ENCODE assay signal across 16 mouse cellular contexts in the genomic region with DNA sequence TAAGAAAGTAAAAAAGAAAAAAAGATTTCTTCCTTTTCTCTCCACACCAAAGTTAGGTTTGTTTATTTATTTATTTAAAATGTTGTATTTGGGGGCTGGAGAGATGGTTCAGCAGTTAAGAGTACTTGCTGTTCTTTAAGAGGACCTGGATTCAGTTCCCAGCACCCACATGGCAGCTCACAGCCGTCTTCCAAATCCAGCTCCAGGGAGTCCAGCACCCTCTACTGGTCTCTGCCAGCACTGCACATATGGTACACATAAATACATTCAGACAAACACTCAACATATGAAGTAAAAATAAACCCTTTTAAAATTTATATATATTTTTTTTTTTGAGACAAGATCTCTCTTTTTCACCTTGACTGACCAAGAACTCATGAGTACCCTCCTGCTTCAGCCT. TPM values are rescaled to one million over a fixed set of nuclear protein-coding genes. Genes with fewer than 3 reads are reported as not detected.
A peak's percentile ranks its signal among the peaks of the same experiment; 100 is the strongest.
DNase-seq lines count a peak whose midpoint lies in the region; ATAC-seq and TF ChIP-seq lines count a peak whose summit lies in the region.
"Had no signal": no experiment of that assay in that cellular context is flagged by ENCODE, and none has a peak within 500 bp of the region (broad histone marks: within the 10 kb centered on the region; RNA-seq: fewer than 3 reads in every experiment).

No protein-coding gene starts in this region.

- no peaks in the 10 kb centered on the region for H3K27me3 ChIP-seq in hindbrain, postnatal 0 days (ENCODE audit: insufficient read depth, low read length)
- no peaks in the 10 kb centered on the region for H3K27me3 ChIP-seq in hindbrain, embryonic 13.5 days
- H3K27me3 ChIP-seq in lung, postnatal 0 days (replicated peaks; ENCODE audit: insufficient read depth, low read length) = no peaks in the 10 kb centered on the region
- H3K27me3 ChIP-seq: forebrain, embryonic 15.5 days; midbrain, embryonic 15.5 days had no signal

- no peaks in the 10 kb centered on the region for H3K9me3 ChIP-seq in hindbrain, postnatal 0 days (ENCODE audit: low read length)
- H3K9me3 ChIP-seq in hindbrain, embryonic 13.5 days = no peaks in the 10 kb centered on the region
- H3K9me3 ChIP-seq in lung, postnatal 0 days (ENCODE audit: low read length) = no peaks in the 10 kb centered on the region
- H3K9me3 ChIP-seq: forebrain, embryonic 15.5 days; midbrain, embryonic 15.5 days had no signal

- no peak overlapping the region for H3K9ac ChIP-seq in hindbrain, postnatal 0 days (replicated peaks; ENCODE audit: low read length)
- H3K9ac ChIP-seq in hindbrain, embryonic 13.5 days = no peak overlapping the region
- H3K9ac ChIP-seq in lung, postnatal 0 days (replicated peaks; ENCODE audit: low read depth) = no peak overlapping the region
- H3K9ac ChIP-seq: forebrain, embryonic 15.5 days; liver, postnatal 0 days; midbrain, embryonic 15.5 days had no signal

- H3K4me3 ChIP-seq in hindbrain, postnatal 0 days (ENCODE audit: low read length) = no peak overlapping the region
- no peak overlapping the region for H3K4me3 ChIP-seq in hindbrain, embryonic 13.5 days
- no peak overlapping the region for H3K4me3 ChIP-seq in lung, postnatal 0 days (ENCODE audit: low read depth, low read length)
- H3K4me3 ChIP-seq: forebrain, embryonic 15.5 days; midbrain, embryonic 15.5 days had no signal

- TF ChIP-seq EP300 in lung, postnatal 0 days (IDR thresholded peaks at IDR 0.05) = no peak

- WGBS in hindbrain, postnatal 0 days = 91% methylated on average over 1 of the region's 1 CpGs
- 96% methylated on average over 1 of the region's 1 CpGs for WGBS in hindbrain, embryonic 13.5 days
- 85% methylated on average over 1 of the region's 1 CpGs for WGBS in lung, postnatal 0 days

- no peak for ATAC-seq in hindbrain, postnatal 0 days
- ATAC-seq in hindbrain, embryonic 13.5 days (ENCODE audit: low FRiP score) = no peak
- ATAC-seq in lung, postnatal 0 days = no peak
- ATAC-seq: forebrain, embryonic 15.5 days; liver, postnatal 0 days; midbrain, embryonic 15.5 days had no signal

- H3K27ac ChIP-seq in hindbrain, postnatal 0 days = no peak overlapping the region
- H3K27ac ChIP-seq in hindbrain, embryonic 13.5 days = no peak overlapping the region
- no peak overlapping the region for H3K27ac ChIP-seq in lung, postnatal 0 days (ENCODE audit: low read length)
- H3K27ac ChIP-seq: forebrain, embryonic 15.5 days; midbrain, embryonic 15.5 days had no signal

- no peak for DNase-seq in hindbrain, postnatal 0 days (ENCODE audit: low spot score)
- DNase-seq in lung, postnatal 0 days (ENCODE audit: low spot score) = no peak
- no peak for DNase-seq in lung, postnatal 36 days
- peak; percentile 75 for DNase-seq in ES-CJ7 (ENCODE audit: low read depth, low spot score)
- DNase-seq in induced T-regulatory cell, adult 2 months (ENCODE audit: low read depth) = peak; percentile 59
- DNase-seq in gastrocnemius, postnatal 14 days = no peak
- DNase-seq in heart, adult 9 months (ENCODE audit: low spot score in 2 of 2) = no peak
- DNase-seq: adrenal gland, adult 8-10 months; cerebellum, postnatal 14 days; heart, adult 18-20 months; heart, postnatal 10 days; kidney, postnatal 10 days; liver, postnatal 0 days had no signal

- H3K4me2 ChIP-seq in hindbrain, postnatal 0 days (ENCODE audit: low read depth, low read length) = no peak overlapping the region
- H3K4me2 ChIP-seq in hindbrain, embryonic 13.5 days = no peak overlapping the region
- H3K4me2 ChIP-seq in lung, postnatal 0 days (replicated peaks; ENCODE audit: low read depth, low read length) = no peak overlapping the region
- H3K4me2 ChIP-seq: forebrain, embryonic 15.5 days; midbrain, embryonic 15.5 days had no signal

- intact Hi-C loops in gastrocnemius, postnatal 14 days (cut with DNase I; ENCODE audit: low total_unique reads) = no loop called here

- no peaks in the 10 kb centered on the region for H3K4me1 ChIP-seq in hindbrain, postnatal 0 days (ENCODE audit: insufficient read depth, low read length)
- H3K4me1 ChIP-seq in hindbrain, embryonic 13.5 days (replicated peaks) = no peaks in the 10 kb centered on the region
- H3K4me1 ChIP-seq in lung, postnatal 0 days (ENCODE audit: insufficient read depth, low read depth, low read length) = no peaks in the 10 kb centered on the region
- H3K4me1 ChIP-seq: forebrain, embryonic 15.5 days; midbrain, embryonic 15.5 days had no signal

- peak; percentile 24; the same call in 1 of the 2 replicates for TF ChIP-seq CTCF in hindbrain, postnatal 0 days (IDR thresholded peaks at IDR 0.05; ENCODE audit: low read depth)
- peak; percentile 32 for TF ChIP-seq CTCF in lung, postnatal 0 days (IDR thresholded peaks at IDR 0.05)

- peaks cover 19% of the 10 kb centered on the region for H3K36me3 ChIP-seq in hindbrain, postnatal 0 days (ENCODE audit: insufficient read depth, low read length)
- peaks cover 77% of the 10 kb centered on the region for H3K36me3 ChIP-seq in hindbrain, embryonic 13.5 days
- H3K36me3 ChIP-seq in lung, postnatal 0 days (ENCODE audit: insufficient read depth, low read length) = peaks cover 7% of the 10 kb centered on the region; the same call in 1 of the 2 replicates

RNA-seq across cellular contexts. Expression of gene Cep19, which starts 6.1 kb away (rescaled TPM):
- 20.1 and 28.2 TPM in 2 replicates for total RNA-seq in hindbrain, postnatal 0 days (2014; rRNA removed)
- polyA plus RNA-seq in hindbrain, postnatal 0 days (2015; fragmentation: Nextera tagmentation; extraction: Ambion mirVana) = 55.0 and 56.0 TPM in 2 replicates
- polyA plus RNA-seq in hindbrain, embryonic 13.5 days (2015; fragmentation: Nextera tagmentation; extraction: Ambion mirVana) = 48.4 and 52.0 TPM in 2 replicates
- 17.3 and 21.6 TPM in 2 replicates for polyA plus RNA-seq in lung, postnatal 0 days (2015; fragmentation: Nextera tagmentation; extraction: Ambion mirVana)
- total RNA-seq in gastrocnemius, postnatal 14 days (2021) = 1 to 10 TPM; 6.1 to 7.6 TPM

RNA-seq across cellular contexts. Expression of gene Pigx, which starts 6.2 kb away (rescaled TPM):
- total RNA-seq in hindbrain, postnatal 0 days (2014; rRNA removed) = 46.5 and 47.3 TPM in 2 replicates
- polyA plus RNA-seq in hindbrain, postnatal 0 days (2015; fragmentation: Nextera tagmentation; extraction: Ambion mirVana) = 86.7 and 93.3 TPM in 2 replicates
- polyA plus RNA-seq in hindbrain, embryonic 13.5 days (2015; fragmentation: Nextera tagmentation; extraction: Ambion mirVana) = 131 and 132 TPM in 2 replicates
- 57.7 and 61.4 TPM in 2 replicates for polyA plus RNA-seq in lung, postnatal 0 days (2015; fragmentation: Nextera tagmentation; extraction: Ambion mirVana)
- 10 to 100 TPM; 12.3 to 12.9 TPM for total RNA-seq in gastrocnemius, postnatal 14 days (2021)

RNA-seq across cellular contexts. Expression of gene Pak2, which starts 26.6 kb away (rescaled TPM):
- total RNA-seq in hindbrain, postnatal 0 days (2014; rRNA removed) = 21.7 and 22.5 TPM in 2 replicates
- 21.8 TPM in 2 replicates for polyA plus RNA-seq in hindbrain, postnatal 0 days (2015; fragmentation: Nextera tagmentation; extraction: Ambion mirVana)
- 35.3 and 36.2 TPM in 2 replicates for polyA plus RNA-seq in hindbrain, embryonic 13.5 days (2015; fragmentation: Nextera tagmentation; extraction: Ambion mirVana)
- 25.8 and 30.6 TPM in 2 replicates for polyA plus RNA-seq in lung, postnatal 0 days (2015; fragmentation: Nextera tagmentation; extraction: Ambion mirVana)
- 10 to 100 TPM; 18.9 to 19.7 TPM for total RNA-seq in gastrocnemius, postnatal 14 days (2021)

RNA-seq across cellular contexts. Expression of gene Nrros, which starts 59.7 kb away (rescaled TPM):
- total RNA-seq in hindbrain, postnatal 0 days (2014; rRNA removed) = 8.7 and 17.3 TPM in 2 replicates
- 5.4 and 6.7 TPM in 2 replicates for polyA plus RNA-seq in hindbrain, postnatal 0 days (2015; fragmentation: Nextera tagmentation; extraction: Ambion mirVana)
- 7.3 and 8.8 TPM in 2 replicates for polyA plus RNA-seq in hindbrain, embryonic 13.5 days (2015; fragmentation: Nextera tagmentation; extraction: Ambion mirVana)
- 31.5 and 43.5 TPM in 2 replicates for polyA plus RNA-seq in lung, postnatal 0 days (2015; fragmentation: Nextera tagmentation; extraction: Ambion mirVana)
- 1 to 10 TPM; 5.3 to 5.6 TPM for total RNA-seq in gastrocnemius, postnatal 14 days (2021)

Comparison
In these comparisons a context has a peak if more than half of its experiments do, and no peak if none do; other contexts are left out.
1. DNase-seq: peak in ES-CJ7 (single experiment) and induced T-regulatory cell, adult 2 months (single experiment); none in hindbrain, postnatal 0 days (single experiment), lung, postnatal 0 days (single experiment), lung, postnatal 36 days (single experiment), gastrocnemius, postnatal 14 days (single experiment) and heart, adult 9 months (0 of 2).